Mouse (Mus musculus): ENCODE measurements at regions not wholly inside any gene's neighbourhood (a gene's known extent, or its start where the extent isn't known, plus 50 kb on each side); places are given as distances from the start of the nearest gene placed in this dataset.
"Not testable (repeated sequence)": the region's sequence is repeated elsewhere in the genome, so short reads cannot be mapped to it uniquely, and the experiment has no call there.

DNA sequence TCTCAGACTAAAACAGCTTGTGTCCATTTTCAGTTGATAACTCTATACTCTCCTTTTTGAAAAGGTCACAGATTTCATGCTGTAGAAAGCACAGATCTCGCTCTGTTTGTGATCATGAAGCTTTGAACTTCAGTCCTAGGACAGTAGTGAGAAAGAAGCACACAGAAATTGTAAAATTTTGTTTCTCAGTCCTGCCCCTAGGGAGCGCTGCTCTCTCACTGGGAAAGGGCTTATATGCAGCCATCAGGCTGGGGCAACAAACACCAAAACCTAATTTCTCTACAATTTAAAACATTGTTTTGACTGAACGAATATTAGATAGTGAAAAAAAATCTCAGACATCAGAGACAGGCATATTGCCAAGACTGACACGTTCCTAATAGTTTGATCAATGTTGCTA, 534.7 kb upstream of the Olfr1507 start:
- DNase-seq (ENCODE audit: low spot score in 2 of 2): not testable (repeated sequence)

DNA sequence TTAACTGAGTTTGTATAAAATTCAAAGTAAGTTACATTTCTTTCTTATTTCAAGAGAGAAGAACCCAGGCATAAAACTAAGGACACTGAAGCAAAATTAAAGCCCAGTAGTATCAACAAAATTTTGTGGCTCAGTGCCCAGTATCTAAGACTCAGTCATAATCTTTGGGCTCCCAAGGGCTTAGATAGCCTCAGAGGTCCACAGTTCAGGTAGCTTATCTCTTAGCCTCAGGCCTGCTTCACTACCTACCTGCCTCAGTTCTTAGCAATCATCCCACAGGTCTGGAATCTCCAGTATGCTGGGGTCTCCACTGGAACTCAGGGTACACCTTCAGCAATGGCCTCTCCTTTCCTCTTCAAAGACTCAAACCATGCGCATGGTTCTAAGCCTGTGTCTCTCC, 531.4 kb upstream of the Olfr1507 start:
- not testable (repeated sequence) for DNase-seq (ENCODE audit: low spot score in 2 of 2)

DNA sequence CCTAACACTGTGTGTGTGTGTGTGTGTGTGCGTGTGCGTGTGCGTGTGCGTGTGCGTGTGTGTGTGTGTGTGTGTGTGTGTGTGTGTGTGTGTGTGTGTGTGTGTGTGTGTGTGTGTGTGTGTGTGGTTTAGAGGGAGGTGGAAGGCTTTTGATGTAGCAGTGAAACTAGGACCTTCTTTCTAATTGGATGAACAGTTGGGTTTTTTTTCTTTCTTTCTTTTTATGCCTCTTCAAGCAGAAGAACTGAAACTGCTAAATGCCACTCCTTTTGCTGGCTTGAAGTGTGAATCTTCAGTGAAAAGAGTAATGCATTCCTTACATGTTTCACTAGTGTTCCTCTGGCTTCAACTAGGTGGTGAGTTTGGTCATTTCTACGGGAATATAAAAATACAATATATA, 524.6 kb upstream of the Olfr1507 start:
- DNase-seq (ENCODE audit: low spot score in 2 of 2): not testable (repeated sequence)

DNA sequence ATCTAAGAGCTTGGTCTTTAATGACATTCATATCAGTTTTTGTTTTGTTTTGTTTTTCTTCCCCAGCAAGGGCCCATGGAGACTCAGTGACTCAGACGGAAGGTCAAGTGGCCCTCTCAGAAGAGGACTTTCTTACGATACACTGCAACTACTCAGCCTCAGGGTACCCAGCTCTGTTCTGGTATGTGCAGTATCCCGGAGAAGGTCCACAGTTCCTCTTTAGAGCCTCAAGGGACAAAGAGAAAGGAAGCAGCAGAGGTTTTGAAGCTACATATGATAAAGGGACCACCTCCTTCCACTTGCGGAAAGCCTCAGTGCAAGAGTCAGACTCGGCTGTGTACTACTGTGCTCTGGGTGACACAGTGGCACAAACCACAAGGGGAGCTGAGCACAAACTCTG, 512.2 kb upstream of the Olfr1507 start:
- DNase-seq (ENCODE audit: low spot score in 2 of 2): not testable (repeated sequence)

DNA sequence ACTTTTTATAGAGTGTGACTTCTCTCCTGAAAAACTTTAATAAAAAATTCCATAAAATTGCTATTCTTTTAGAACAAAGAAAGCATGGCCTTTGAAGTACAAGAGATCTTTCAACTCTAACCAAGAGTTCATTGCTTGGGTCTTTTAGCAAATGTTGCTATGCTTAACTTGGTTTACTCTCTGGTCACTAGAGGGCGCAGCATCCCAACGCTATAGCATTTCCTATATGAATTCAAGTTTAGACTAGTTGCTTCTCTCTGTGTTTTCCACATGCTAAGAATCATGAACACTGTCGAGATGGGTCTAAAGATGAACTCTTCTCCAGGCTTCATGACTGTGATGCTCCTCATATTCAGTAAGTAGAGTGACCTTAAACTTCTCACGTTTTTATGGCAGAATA, 511.8 kb upstream of the Olfr1507 start:
- DNase-seq (ENCODE audit: low spot score in 2 of 2): not testable (repeated sequence)

DNA sequence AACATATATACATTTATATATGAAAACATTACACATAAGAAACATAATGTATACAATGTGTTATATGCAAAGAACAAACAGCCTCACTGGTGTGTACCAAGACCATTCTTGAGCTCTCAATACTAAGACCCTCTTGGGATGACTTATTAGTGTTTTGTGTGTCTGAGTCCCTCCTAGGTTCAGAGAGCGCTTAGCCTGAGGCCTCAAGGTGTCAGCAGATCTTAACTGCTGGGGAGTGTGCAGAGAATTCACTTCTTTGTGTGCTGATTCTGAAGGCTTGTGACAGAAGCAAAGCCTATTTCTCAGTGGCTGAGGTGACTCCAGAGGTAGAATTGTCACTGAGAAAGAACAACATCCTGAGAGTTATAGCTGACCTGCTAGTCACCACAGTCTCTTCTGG, 505.7 kb upstream of the Olfr1507 start:
- not testable (repeated sequence) for DNase-seq (ENCODE audit: low spot score in 2 of 2)

DNA sequence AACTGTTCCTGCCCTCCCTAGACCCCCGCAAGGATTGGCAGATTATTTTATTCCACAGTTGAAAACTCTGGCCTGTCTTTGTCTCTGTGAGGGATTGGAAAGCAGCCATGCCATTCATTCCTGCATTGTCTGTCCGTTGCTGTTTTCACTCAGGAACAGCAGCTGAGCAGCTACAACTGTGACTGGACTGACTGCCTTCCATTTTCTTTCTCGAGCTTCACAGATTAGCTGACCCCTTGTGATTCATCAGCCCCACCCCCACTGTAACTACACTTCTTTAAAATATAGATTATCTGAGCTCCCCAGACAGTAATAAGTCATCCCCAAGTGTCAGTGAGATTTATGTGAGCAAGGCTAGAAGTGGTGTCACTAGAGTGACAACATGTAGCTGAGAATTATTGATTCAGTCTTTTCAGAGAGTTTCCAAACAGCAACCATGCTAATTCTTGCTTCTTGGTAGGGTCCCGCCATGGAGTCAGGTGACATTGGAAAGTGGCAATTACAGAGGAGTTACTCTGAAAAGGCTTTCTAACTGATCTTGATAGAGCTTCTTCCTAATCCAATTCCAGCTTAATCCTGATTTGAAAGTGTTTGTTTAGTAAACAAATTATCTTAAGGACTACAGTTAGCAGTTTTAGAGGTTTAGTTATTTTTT, 496.7 kb upstream of the Olfr1507 start:
- DNase-seq (ENCODE audit: low spot score in 2 of 2): not testable (repeated sequence)

DNA sequence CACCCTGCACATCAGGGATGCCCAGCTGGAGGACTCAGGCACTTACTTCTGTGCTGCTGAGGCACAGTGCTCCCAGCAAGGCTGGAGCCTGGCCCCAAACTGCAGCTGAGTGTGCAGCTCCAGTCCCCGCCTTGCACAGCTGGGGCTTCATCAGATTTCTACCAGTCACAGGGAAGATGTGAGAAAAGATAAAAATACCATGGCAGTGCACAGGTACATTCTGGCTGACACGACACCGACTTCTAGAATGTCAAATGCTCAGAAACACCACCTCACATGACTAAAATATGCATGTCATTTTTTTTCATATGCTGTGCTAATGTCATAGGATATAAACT, 495.7 kb upstream of the Olfr1507 start:
- not testable (repeated sequence) for DNase-seq (ENCODE audit: low spot score in 2 of 2)

DNA sequence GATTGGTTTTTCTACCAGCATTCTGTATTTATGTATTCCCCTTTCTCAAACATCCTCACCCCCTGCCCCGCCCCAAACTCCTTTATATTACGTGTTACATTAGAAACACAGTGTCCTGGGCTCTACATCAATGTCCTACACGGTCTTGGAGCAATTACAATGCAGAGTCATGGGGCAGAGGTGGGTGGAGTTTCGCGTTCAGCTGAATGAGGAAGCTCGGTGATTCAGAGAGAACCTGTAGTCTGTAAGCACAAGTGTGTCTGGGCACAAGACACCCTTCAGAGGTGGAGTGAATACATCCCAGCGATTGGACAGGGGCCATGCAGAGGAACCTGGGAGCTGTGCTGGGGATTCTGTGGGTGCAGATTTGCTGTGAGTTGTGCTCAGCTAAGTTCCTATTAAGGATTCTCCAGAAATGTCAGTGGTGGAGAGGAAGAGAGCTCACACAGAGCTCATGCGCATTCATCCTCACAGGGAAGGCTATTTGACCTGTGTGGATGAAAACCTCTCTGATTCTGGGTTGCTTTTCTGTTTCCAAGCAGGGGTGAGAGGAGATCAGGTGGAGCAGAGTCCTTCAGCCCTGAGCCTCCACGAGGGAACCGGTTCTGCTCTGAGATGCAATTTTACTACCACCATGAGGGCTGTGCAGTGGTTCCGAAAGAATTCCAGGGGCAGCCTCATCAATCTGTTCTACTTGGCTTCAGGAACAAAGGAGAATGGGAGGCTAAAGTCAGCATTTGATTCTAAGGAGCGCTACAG, 495.2 kb upstream of the Olfr1507 start:
- not testable (repeated sequence) for DNase-seq (ENCODE audit: low spot score in 2 of 2)

DNA sequence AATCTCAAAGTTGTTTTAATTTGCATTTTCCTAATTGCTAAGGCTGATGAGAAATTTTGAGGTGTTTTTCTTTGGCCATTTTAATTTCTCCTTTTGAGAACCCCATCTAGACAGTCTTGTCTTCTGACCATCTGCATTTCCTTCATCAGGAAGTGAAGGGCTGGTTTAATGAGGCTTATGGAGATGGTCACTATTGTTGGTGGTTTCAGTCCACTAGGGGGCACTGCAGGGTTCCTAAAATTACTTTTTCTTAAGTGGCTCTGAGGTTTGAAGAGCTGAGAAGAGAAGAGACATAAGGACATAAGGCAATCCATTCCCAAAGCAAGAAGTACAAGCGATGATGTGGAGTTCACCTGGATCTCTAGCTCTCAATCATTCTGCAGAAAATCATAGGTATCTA, 494.4 kb upstream of the Olfr1507 start:
- DNase-seq (ENCODE audit: low spot score in 2 of 2): not testable (repeated sequence)

DNA sequence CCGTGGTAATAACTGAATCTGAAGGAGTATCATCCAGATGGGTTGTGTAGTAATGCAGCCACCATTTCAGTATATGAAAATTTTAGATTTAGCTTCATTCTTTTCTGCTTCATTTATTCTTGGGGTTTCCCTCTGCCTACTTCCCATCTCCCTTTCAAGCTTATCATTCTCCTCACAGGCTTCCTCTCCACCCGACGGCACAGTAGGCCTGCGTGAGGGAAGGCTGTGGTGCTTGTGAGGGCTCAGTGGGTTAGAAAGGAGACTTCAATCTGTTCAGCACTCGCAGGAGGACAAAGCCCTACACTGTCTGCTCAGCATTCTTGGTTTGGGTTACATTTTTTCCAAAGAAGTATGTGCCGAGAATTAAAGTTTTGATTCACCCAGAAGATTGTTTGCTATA, 493.0 kb upstream of the Olfr1507 start:
- not testable (repeated sequence) for DNase-seq (ENCODE audit: low spot score in 2 of 2)

DNA sequence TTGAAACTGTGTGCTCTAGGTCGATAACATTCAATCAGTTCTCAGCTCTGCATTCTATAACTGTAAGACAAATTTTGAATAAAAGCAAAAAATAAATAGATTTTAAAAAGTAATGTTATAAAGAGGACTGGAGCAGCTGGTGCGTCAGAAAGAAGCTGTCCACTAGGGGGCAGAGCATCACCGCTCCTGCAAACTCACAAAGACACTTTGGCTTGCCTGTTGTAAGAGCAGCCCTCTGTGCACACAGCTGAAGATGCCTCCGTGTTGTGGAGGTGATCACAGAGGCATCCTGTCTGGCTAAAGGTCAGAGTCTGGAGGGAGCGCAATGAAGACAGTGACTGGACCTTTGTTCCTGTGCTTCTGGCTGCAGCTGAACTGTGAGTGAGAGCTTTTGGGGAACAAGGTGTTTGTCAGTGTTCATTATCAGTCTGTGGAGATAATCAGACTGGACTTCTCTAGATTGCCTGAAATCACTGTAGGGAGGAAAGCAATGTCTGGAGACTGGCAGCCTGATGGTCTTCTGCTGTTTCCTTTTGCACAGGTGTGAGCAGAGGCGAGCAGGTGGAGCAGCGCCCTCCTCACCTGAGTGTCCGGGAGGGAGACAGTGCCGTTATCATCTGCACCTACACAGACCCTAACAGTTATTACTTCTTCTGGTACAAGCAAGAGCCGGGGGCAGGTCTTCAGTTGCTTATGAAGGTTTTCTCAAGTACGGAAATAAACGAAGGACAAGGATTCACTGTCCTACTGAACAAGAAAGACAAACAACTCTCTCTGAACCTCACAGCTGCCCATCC, 476.9 kb upstream of the Olfr1507 start:
- DNase-seq (ENCODE audit: low spot score in 2 of 2): not testable (repeated sequence)

DNA sequence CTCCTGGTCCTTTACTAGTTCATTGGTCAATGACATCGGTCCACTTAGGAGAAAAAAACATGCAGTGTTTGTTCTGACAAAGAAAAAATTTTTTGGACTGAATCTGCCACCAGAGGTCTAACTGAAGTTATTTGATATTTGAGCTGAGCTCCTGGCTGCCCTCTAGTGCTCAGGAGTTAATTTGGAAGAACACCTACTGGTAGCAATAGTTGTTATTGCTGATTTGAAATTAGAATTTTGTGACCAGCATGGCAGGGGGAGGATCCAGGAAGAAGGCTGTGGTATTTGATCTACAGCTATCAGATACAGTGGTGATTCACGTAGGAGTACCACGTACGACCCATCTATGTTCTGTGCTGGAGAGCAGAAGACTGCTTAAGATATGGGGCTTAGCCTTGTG, 466.6 kb upstream of the Olfr1507 start:
- DNase-seq (ENCODE audit: low spot score in 2 of 2): not testable (repeated sequence)

DNA sequence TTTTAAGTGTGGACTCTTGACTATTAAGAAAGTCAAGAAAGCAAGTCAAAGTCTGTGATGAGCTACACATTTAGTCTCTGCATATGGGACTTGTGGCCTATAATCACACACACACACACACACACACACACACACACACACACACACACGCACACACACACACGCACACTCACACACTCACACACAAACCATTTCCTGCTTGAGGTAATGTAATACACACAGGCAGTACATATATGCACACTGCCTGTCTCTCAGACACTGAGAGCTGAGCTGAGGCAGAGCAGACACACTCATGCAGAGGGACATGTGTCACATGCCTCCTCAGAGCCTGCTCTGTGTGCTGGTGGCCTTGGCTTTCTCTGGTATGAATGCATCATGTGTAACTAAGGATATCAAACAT, 461.0 kb upstream of the Olfr1507 start:
- DNase-seq (ENCODE audit: low spot score in 2 of 2): not testable (repeated sequence)

DNA sequence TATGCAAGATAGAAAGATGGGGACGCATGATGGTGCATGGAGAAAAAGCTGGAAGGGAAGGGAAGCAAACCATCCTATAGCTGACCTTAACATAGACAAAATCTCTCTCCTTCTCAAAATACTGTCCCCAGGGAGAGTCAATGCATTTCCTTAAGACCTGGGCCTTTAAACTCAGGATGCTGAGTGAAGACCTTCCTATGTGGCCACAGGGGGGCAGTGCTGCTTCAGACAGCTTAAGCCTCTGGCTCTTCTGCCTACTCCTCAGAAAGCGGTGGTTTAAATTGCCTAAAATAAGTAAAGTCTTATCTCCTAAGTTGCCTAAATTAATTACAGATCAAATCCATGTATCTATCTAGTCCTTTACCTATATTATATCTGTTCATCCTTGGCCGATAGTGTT, 449.4 kb upstream of the Olfr1507 start:
- DNase-seq (ENCODE audit: low spot score in 2 of 2): not testable (repeated sequence)

DNA sequence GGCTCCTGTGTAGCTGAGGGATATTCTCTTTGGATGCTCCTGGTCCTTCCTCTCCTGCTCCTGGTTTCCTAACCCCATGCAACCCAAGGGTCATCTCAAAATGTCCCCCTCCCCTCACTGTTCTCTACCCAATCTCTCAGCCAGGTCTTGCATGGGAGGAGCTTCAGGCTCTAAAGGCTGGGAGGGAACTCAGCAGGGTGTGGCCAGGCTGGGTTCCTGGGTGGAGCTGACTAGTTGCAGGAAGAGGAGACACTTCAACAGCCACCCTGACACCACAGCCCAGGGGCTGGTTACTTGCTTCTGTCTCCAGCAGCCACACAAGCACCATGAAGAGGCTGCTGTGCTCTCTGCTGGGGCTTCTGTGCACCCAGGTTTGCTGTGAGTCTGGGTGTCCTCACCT, 446.9 kb upstream of the Olfr1507 start:
- not testable (repeated sequence) for DNase-seq (ENCODE audit: low spot score in 2 of 2)

DNA sequence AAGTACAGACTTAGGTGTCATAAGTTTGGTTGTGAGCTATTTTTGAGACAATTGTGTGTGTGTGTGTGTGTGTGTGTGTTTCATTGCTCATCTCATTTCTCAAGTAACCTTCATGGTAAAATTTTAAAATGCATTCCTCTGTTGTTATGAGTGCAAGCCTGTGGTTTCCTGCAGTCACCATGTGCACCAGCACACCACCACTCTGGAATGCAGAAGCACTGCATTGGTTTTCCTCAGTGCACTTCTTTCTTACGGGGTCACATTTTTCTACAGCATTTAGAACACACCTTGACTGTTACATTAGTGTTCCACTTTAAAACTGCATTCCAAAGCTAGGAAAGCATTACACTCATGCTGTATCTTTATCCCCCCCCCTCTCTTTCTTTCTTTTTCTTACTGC, 446.2 kb upstream of the Olfr1507 start:
- not testable (repeated sequence) for DNase-seq (ENCODE audit: low spot score in 2 of 2)

DNA sequence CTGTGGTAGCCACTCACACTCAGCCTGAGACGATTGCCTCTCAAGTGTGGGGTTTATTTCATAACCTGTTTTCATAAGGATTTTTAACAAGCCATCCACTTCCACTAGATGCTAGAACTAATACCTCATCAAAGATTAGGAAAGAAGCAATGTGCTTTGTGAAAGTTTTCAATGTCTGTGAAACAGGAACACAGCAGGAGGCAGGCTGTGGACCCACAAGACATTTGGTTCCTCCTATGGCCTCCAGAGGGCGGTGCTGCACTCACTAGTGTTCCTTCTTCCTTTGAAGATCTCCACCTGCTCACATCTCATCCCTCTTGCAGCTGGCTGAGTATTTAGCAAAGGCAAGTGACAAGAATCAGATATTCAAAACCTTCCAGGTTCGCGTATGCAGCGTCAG, 424.6 kb upstream of the Olfr1507 start:
- DNase-seq (ENCODE audit: low spot score in 2 of 2): not testable (repeated sequence)

DNA sequence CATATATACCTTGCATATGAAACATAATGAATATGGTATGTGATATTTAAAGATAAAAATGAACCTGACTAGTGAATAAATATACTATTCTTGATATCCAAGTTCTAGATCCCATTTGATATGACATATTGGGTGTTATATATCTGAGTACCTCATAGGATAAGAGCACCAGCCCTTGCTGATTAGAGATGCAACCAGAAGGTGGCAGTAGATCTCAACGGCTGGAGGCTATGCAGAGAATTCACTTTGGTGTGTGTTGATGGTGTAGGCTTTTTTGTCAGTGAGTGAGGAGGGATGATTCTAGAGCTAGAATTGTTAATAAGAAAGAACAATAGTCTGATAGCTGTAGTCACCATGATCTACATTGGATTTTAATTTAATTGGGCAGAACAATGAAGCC, 418.3 kb upstream of the Olfr1507 start:
- not testable (repeated sequence) for DNase-seq (ENCODE audit: low spot score in 2 of 2)

DNA sequence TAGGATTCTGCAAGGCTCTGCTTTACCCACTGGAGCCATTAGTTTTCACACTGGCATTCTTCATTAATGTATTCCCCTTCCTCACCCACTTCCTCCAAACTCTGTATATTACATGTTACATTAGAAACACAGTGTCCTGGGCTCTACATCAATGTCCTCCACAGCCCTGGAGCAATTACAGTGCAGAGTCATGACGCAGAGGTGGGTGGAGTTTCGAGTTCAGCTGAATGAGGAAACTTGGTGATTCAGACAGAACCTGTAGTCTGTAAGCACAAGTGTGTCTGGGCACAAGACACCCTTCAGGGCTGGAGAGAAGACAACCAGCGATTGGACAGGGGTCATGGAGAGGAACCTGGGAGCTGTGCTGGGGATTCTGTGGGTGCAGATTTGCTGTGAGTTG, 404.1 kb upstream of the Olfr1507 start:
- DNase-seq (ENCODE audit: low spot score in 2 of 2): not testable (repeated sequence)

DNA sequence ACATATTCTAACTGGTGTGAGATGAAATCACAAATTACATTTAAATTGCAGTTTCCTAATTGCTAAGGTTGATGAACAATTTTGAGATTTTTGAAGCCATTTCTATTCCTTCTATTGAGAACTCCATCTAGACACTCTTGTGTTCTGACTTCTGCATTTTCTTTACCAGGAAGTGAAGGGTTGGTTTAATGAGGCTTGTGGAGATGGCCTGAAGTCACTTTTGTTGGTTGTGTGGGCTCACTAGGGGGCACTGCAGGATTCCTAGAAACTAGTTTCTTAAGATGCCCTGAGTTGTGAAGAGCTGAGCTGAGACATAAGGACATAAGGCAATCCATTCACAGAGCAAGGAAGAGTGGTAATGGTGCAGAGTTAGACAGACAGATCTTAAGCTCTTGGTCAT, 402.8 kb upstream of the Olfr1507 start:
- DNase-seq (ENCODE audit: low spot score in 2 of 2): not testable (repeated sequence)

DNA sequence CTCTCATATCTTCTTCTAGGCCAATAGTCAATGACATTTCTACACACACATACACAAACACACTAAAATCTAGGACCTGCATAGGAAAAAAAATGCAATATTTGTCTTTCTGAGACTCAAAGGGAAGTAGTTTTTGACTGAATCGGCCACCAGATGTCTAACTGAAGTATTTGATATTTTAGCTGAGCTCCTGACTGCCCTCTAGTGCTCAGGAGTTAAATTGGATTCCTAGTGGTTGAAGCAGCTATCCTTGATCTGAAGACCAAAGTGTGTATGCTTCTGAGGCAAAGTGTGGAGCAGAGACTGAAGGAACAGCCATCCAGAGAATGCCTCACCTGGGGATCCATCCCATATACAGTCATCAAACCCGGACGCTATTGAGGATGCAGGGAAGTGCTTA, 384.4 kb upstream of the Olfr1507 start:
- not testable (repeated sequence) for DNase-seq (ENCODE audit: low spot score in 2 of 2)

DNA sequence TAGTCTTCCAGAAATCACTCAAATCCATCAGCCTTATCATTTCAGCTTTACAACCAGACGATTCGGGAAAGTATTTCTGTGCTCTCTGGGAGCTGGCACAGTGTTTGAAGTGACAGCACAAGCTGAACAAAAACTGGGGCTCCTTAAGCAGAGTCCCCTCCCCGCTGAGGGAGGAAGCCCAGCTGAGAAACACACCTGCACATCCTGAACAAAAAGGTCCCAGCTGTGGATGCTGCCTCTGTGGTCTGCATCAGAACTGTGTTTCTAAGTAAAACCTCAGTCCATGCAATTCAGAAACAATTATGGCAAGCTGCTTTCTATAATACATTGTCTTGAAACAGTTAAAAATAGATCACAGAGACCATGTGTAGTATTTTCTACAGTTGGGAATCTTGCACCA, 368.3 kb upstream of the Olfr1507 start:
- DNase-seq (ENCODE audit: low spot score in 2 of 2): not testable (repeated sequence)
